15 mouse cellular contexts compared by ENCODE assay signal in genomic region chr1:121770936-121771335, GRCm38 (mm10).
DNase-seq lines count a peak whose midpoint lies in the region; ATAC-seq and TF ChIP-seq lines count a peak whose summit lies in the region.
"Had no signal": no experiment of that assay in that cellular context is flagged by ENCODE, and none has a peak within 500 bp of the region (broad histone marks: within the 10 kb centered on the region; RNA-seq: fewer than 3 reads in every experiment).

No protein-coding gene starts in this region.

- peak overlapping the region; percentile 22 for H3K4me2 ChIP-seq in embryonic facial prominence, embryonic 13.5 days
- H3K4me2 ChIP-seq in intestine, embryonic 16.5 days (ENCODE audit: low read depth, low read length), result no peak overlapping the region
- H3K4me2 ChIP-seq: heart, embryonic 11.5 days had no signal

- intact Hi-C loops in heart, postnatal 36 days (cut with DNase I), result no loop called here

- no peak for TF ChIP-seq POLR2A in brain, embryonic 14.5 days (IDR thresholded peaks at IDR 0.05; ENCODE audit: borderline replicate concordance, extremely low read depth, insufficient read depth, insufficient read length, poor library complexity, severe bottlenecking)

- no peaks in the 10 kb centered on the region for H3K36me3 ChIP-seq in heart, embryonic 10.5 days
- H3K36me3 ChIP-seq in embryonic facial prominence, embryonic 13.5 days, result no peaks in the 10 kb centered on the region
- no peaks in the 10 kb centered on the region for H3K36me3 ChIP-seq in limb, embryonic 10.5 days
- no peaks in the 10 kb centered on the region for H3K36me3 ChIP-seq in intestine, embryonic 16.5 days (ENCODE audit: control insufficient read depth, insufficient read depth, low read length)
- H3K36me3 ChIP-seq: G1E had no signal

- peaks cover 5% of the 10 kb centered on the region; the same call in 1 of the 2 replicates for H3K4me1 ChIP-seq in heart, embryonic 10.5 days
- peaks cover 11% of the 10 kb centered on the region for H3K4me1 ChIP-seq in embryonic facial prominence, embryonic 13.5 days
- peaks cover 17% of the 10 kb centered on the region for H3K4me1 ChIP-seq in limb, embryonic 10.5 days
- H3K4me1 ChIP-seq in intestine, embryonic 16.5 days (ENCODE audit: control insufficient read depth, insufficient read depth, low read length), result no peaks in the 10 kb centered on the region

- H3K9ac ChIP-seq in embryonic facial prominence, embryonic 13.5 days, result no peak overlapping the region
- no peak overlapping the region for H3K9ac ChIP-seq in intestine, embryonic 16.5 days (ENCODE audit: low read depth, low read length)
- H3K9ac ChIP-seq: liver, embryonic 14.5 days had no signal

- peak; percentile 35 for DNase-seq in heart, embryonic 10.5 days (ENCODE audit: low spot score)
- no peak for DNase-seq in heart, postnatal 36 days
- peak; percentile 24 for DNase-seq in brain, embryonic 14.5 days (ENCODE audit: low read depth)
- DNase-seq in limb, embryonic 10.5 days (ENCODE audit: low spot score), result peak; percentile 69
- no peak for DNase-seq in B cell, adult 2 months
- DNase-seq in ovary, postnatal 10 days (ENCODE audit: low spot score), result no peak
- DNase-seq: adrenal gland, postnatal 36 days; gastrocnemius, adult 2 months; lung, postnatal 4 days had no signal

- H3K27me3 ChIP-seq in heart, embryonic 10.5 days (ENCODE audit: insufficient read depth, poor library complexity, severe bottlenecking), result no peaks in the 10 kb centered on the region
- H3K27me3 ChIP-seq in embryonic facial prominence, embryonic 13.5 days, result no peaks in the 10 kb centered on the region
- H3K27me3 ChIP-seq in limb, embryonic 10.5 days (ENCODE audit: low read depth, poor library complexity, severe bottlenecking), result no peaks in the 10 kb centered on the region
- no peaks in the 10 kb centered on the region for H3K27me3 ChIP-seq in intestine, embryonic 16.5 days (replicated peaks; ENCODE audit: control insufficient read depth, insufficient read depth, low read length)

- H3K9me3 ChIP-seq in heart, embryonic 10.5 days, result no peaks in the 10 kb centered on the region
- H3K9me3 ChIP-seq in embryonic facial prominence, embryonic 13.5 days, result no peaks in the 10 kb centered on the region
- no peaks in the 10 kb centered on the region for H3K9me3 ChIP-seq in limb, embryonic 10.5 days (replicated peaks)
- H3K9me3 ChIP-seq in intestine, embryonic 16.5 days (ENCODE audit: control insufficient read depth, low read length), result no peaks in the 10 kb centered on the region

- no peak for ATAC-seq in embryonic facial prominence, embryonic 13.5 days (ENCODE audit: insufficient number of reproducible peaks, insufficient read depth, low FRiP score, low TSS enrichment, low read depth)
- no peak for ATAC-seq in intestine, embryonic 16.5 days

- no peak for TF ChIP-seq CTCF in brain, embryonic 14.5 days (IDR thresholded peaks at IDR 0.05; ENCODE audit: borderline replicate concordance, extremely low read depth, insufficient read depth, insufficient read length)

- 63% methylated on average over 12 of the region's 12 CpGs for WGBS in heart, embryonic 10.5 days
- 18% methylated on average over 12 of the region's 12 CpGs for WGBS in embryonic facial prominence, embryonic 13.5 days
- 17% methylated on average over 12 of the region's 12 CpGs for WGBS in limb, embryonic 10.5 days
- 56% methylated on average over 12 of the region's 12 CpGs for WGBS in intestine, embryonic 16.5 days

- no peak overlapping the region for H3K27ac ChIP-seq in heart, embryonic 10.5 days
- H3K27ac ChIP-seq in embryonic facial prominence, embryonic 13.5 days, result no peak overlapping the region
- H3K27ac ChIP-seq in limb, embryonic 10.5 days, result no peak overlapping the region; the same call in 1 of the 2 replicates
- H3K27ac ChIP-seq in intestine, embryonic 16.5 days (ENCODE audit: low read length), result no peak overlapping the region
- H3K27ac ChIP-seq: gastrocnemius, adult 2 months; liver, embryonic 14.5 days had no signal

- H3K4me3 ChIP-seq in heart, embryonic 10.5 days, result no peak overlapping the region
- H3K4me3 ChIP-seq in embryonic facial prominence, embryonic 13.5 days, result no peak overlapping the region
- H3K4me3 ChIP-seq in limb, embryonic 10.5 days, result peak overlapping the region; percentile 24
- H3K4me3 ChIP-seq in intestine, embryonic 16.5 days (ENCODE audit: low read length), result no peak overlapping the region
- H3K4me3 ChIP-seq: gastrocnemius, adult 2 months; myocyte had no signal

Comparison
In these comparisons a context has a peak if more than half of its experiments do, and no peak if none do; other contexts are left out.
1. DNase-seq: peak in heart, embryonic 10.5 days (single experiment), brain, embryonic 14.5 days (single experiment) and limb, embryonic 10.5 days (single experiment); none in heart, postnatal 36 days (0 of 2), B cell, adult 2 months (0 of 2) and ovary, postnatal 10 days (single experiment).